Comparison of ENCODE assay signal across 10 mouse cellular contexts in genomic region chr2:135888206-135888605, GRCm38 (mm10).
DNase-seq lines count a peak whose midpoint lies in the region.
"Had no signal": no experiment of that assay in that cellular context is flagged by ENCODE, and none has a peak within 500 bp of the region (broad histone marks: within the 10 kb centered on the region; RNA-seq: fewer than 3 reads in every experiment).

No protein-coding gene starts in this region.

- DNase-seq in cerebellum, adult 11-12 months: peak; percentile 43
- DNase-seq in cerebellum, postnatal 4 days (ENCODE audit: low spot score in 2 of 2): no peak
- DNase-seq in ovary, postnatal 36 days (ENCODE audit: low spot score): peak; percentile 15
- DNase-seq in ovary, postnatal 14 days (ENCODE audit: low spot score): no peak
- DNase-seq in fat pad, adult 2 months (ENCODE audit: extremely low read depth, low read depth, low spot score): peak; percentile 71
- DNase-seq in urinary bladder, postnatal 25 days (ENCODE audit: low spot score): no peak
- DNase-seq in frontal cortex, adult 2 months (ENCODE audit: extremely low spot score in 1 of 2, low spot score in 1 of 2): no peak
- no peak for DNase-seq in urinary bladder, postnatal 36 days (ENCODE audit: low spot score in 2 of 2)
- DNase-seq: lung, adult 2 months; right cerebral cortex, postnatal 14 days had no signal

Comparison
In these comparisons a context has a peak if more than half of its experiments do, and no peak if none do; other contexts are left out.
1. DNase-seq: peak in cerebellum, adult 11-12 months (single experiment), ovary, postnatal 36 days (single experiment) and fat pad, adult 2 months (single experiment); none in cerebellum, postnatal 4 days (0 of 2), ovary, postnatal 14 days (single experiment), urinary bladder, postnatal 25 days (single experiment), frontal cortex, adult 2 months (0 of 2) and urinary bladder, postnatal 36 days (0 of 2).